Comparison of ENCODE assay signal across 14 mouse cellular contexts in the genomic region with DNA sequence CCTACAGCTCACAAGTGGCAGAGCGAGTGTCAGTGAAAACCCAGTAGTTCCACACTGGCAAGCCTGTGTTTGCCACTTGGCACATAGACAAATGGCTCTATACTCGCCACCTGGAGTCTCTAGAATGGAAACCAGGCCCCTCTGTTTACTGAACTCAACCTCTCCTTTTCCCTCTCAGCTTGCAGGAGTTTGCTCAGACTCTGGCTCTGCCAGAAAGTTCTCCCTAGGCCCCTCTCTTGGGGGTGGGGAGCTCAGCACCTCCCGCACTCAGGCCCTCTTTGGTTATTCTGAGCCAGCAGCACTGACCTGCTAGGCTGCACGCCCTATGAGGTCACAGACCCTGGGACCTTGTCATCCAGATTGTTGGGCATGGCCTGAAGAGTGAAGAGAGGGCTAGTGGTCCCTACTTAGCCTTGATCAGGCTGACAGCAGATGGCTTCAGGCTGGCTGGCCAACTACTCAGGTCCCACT. TPM values are rescaled to one million over a fixed set of nuclear protein-coding genes. Genes with fewer than 3 reads are reported as not detected.
DNase-seq lines count a peak whose midpoint lies in the region; ATAC-seq and TF ChIP-seq lines count a peak whose summit lies in the region.
"Had no signal": no experiment of that assay in that cellular context is flagged by ENCODE, and none has a peak within 500 bp of the region (broad histone marks: within the 10 kb centered on the region; RNA-seq: fewer than 3 reads in every experiment).

No protein-coding gene starts in this region.

- H3K4me1 ChIP-seq in heart, embryonic 10.5 days = peaks cover 82% of the 10 kb centered on the region
- H3K4me1 ChIP-seq in embryonic facial prominence, embryonic 10.5 days = peaks cover 56% of the 10 kb centered on the region
- peaks cover 32% of the 10 kb centered on the region for H3K4me1 ChIP-seq in lung, postnatal 0 days (ENCODE audit: insufficient read depth, low read depth, low read length)
- peaks cover 18% of the 10 kb centered on the region for H3K4me1 ChIP-seq in midbrain, embryonic 15.5 days

- ATAC-seq in lung, postnatal 0 days = no peak
- ATAC-seq in midbrain, embryonic 15.5 days (replicated peaks) = no peak

- peaks cover 4% of the 10 kb centered on the region; the same call in 1 of the 2 replicates for H3K36me3 ChIP-seq in heart, embryonic 10.5 days
- H3K36me3 ChIP-seq in embryonic facial prominence, embryonic 10.5 days (replicated peaks) = peaks cover 23% of the 10 kb centered on the region
- H3K36me3 ChIP-seq in lung, postnatal 0 days (ENCODE audit: insufficient read depth, low read length) = no peaks in the 10 kb centered on the region
- no peaks in the 10 kb centered on the region for H3K36me3 ChIP-seq in midbrain, embryonic 15.5 days (replicated peaks)
- H3K36me3 ChIP-seq: limb, embryonic 15.5 days had no signal

- DNase-seq in heart, embryonic 10.5 days (ENCODE audit: low spot score) = peak; percentile 73
- DNase-seq in heart, postnatal 4 days = no peak
- DNase-seq in lung, adult 18-20 months = peak; percentile 66 to 76
- DNase-seq in lung, postnatal 10 days = no peak
- no peak for DNase-seq in embryonic facial prominence, embryonic 10.5 days (ENCODE audit: low spot score)
- DNase-seq in lung, postnatal 0 days (ENCODE audit: low spot score) = no peak
- no peak for DNase-seq in left cerebral cortex, postnatal 4 days
- DNase-seq: layer of hippocampus, adult 9-11 months; thymus, postnatal 14 days had no signal

- no peak overlapping the region for H3K9ac ChIP-seq in lung, postnatal 0 days (replicated peaks; ENCODE audit: low read depth)
- H3K9ac ChIP-seq in midbrain, embryonic 15.5 days = no peak overlapping the region
- H3K9ac ChIP-seq: embryonic facial prominence, embryonic 15.5 days; limb, embryonic 15.5 days had no signal

- intact Hi-C loops in left cerebral cortex, postnatal 4 days (cut with DNase I) = no loop called here

- H3K27ac ChIP-seq in heart, embryonic 10.5 days = peak overlapping the region; percentile 69
- 0 out of 2 replicates have a peak overlapping the region, but pooled peaks have one; percentile 25 for H3K27ac ChIP-seq in embryonic facial prominence, embryonic 10.5 days (replicated peaks)
- H3K27ac ChIP-seq in lung, postnatal 0 days (ENCODE audit: low read length) = peak overlapping the region; percentile 68
- H3K27ac ChIP-seq in midbrain, embryonic 15.5 days = no peak overlapping the region
- H3K27ac ChIP-seq: embryonic facial prominence, embryonic 15.5 days; limb, embryonic 15.5 days had no signal

- no peak overlapping the region for H3K4me2 ChIP-seq in lung, postnatal 0 days (replicated peaks; ENCODE audit: low read depth, low read length)
- no peak overlapping the region for H3K4me2 ChIP-seq in midbrain, embryonic 15.5 days
- H3K4me2 ChIP-seq: embryonic facial prominence, embryonic 15.5 days; limb, embryonic 15.5 days had no signal

- no peaks in the 10 kb centered on the region for H3K9me3 ChIP-seq in heart, embryonic 10.5 days
- H3K9me3 ChIP-seq in embryonic facial prominence, embryonic 10.5 days = no peaks in the 10 kb centered on the region
- H3K9me3 ChIP-seq in lung, postnatal 0 days (ENCODE audit: low read length) = no peaks in the 10 kb centered on the region
- H3K9me3 ChIP-seq in midbrain, embryonic 15.5 days = no peaks in the 10 kb centered on the region
- H3K9me3 ChIP-seq: embryonic facial prominence, embryonic 15.5 days; limb, embryonic 15.5 days had no signal

- TF ChIP-seq EP300 in lung, postnatal 0 days (IDR thresholded peaks at IDR 0.05) = no peak

- no peak overlapping the region for H3K4me3 ChIP-seq in heart, embryonic 10.5 days
- H3K4me3 ChIP-seq in embryonic facial prominence, embryonic 10.5 days = no peak overlapping the region
- H3K4me3 ChIP-seq in lung, postnatal 0 days (ENCODE audit: low read depth, low read length) = no peak overlapping the region
- H3K4me3 ChIP-seq in midbrain, embryonic 15.5 days = no peak overlapping the region
- H3K4me3 ChIP-seq: embryonic facial prominence, embryonic 15.5 days; limb, embryonic 15.5 days had no signal

- H3K27me3 ChIP-seq in heart, embryonic 10.5 days (ENCODE audit: insufficient read depth, poor library complexity, severe bottlenecking) = no peaks in the 10 kb centered on the region
- H3K27me3 ChIP-seq in embryonic facial prominence, embryonic 10.5 days (replicated peaks; ENCODE audit: low read depth, poor library complexity, severe bottlenecking) = no peaks in the 10 kb centered on the region
- no peaks in the 10 kb centered on the region for H3K27me3 ChIP-seq in lung, postnatal 0 days (replicated peaks; ENCODE audit: insufficient read depth, low read length)
- H3K27me3 ChIP-seq in midbrain, embryonic 15.5 days (replicated peaks) = no peaks in the 10 kb centered on the region
- H3K27me3 ChIP-seq: embryonic facial prominence, embryonic 15.5 days; limb, embryonic 15.5 days had no signal

- TF ChIP-seq CTCF in lung, postnatal 0 days (IDR thresholded peaks at IDR 0.05) = no peak

- 81% methylated on average over 4 of the region's 4 CpGs for WGBS in heart, embryonic 10.5 days
- WGBS in embryonic facial prominence, embryonic 10.5 days = 90% methylated on average over 4 of the region's 4 CpGs
- WGBS in lung, postnatal 0 days = 41% methylated on average over 4 of the region's 4 CpGs
- 85% methylated on average over 4 of the region's 4 CpGs for WGBS in midbrain, embryonic 15.5 days

RNA-seq across cellular contexts. Expression of a gene that starts 9.7 kb away (rescaled TPM):
- 1.9 and 3.0 TPM in 2 replicates for polyA plus RNA-seq in heart, embryonic 10.5 days (2016; fragmentation: Nextera tagmentation; extraction: Ambion mirVana)
- not detected for total RNA-seq in heart, postnatal 4 days (2021)
- polyA plus RNA-seq in embryonic facial prominence, embryonic 10.5 days (2016; fragmentation: Nextera tagmentation; extraction: Ambion mirVana) = 0.23 and 0.41 TPM in 2 replicates
- 0.14 and 0.35 TPM in 2 replicates for polyA plus RNA-seq in lung, postnatal 0 days (2015; fragmentation: Nextera tagmentation; extraction: Ambion mirVana)
- 0.20 and 0.31 TPM in 2 replicates for polyA plus RNA-seq in midbrain, embryonic 15.5 days (2015; fragmentation: Nextera tagmentation; extraction: Ambion mirVana)
- not detected for total RNA-seq in left cerebral cortex, postnatal 4 days (2021)

RNA-seq across cellular contexts. Expression of a gene that starts 20.5 kb away (rescaled TPM):
- 58.4 and 61.0 TPM in 2 replicates for polyA plus RNA-seq in heart, embryonic 10.5 days (2016; fragmentation: Nextera tagmentation; extraction: Ambion mirVana)
- total RNA-seq in heart, postnatal 4 days (2021) = 10 to 100 TPM; 76.6 to 80.9 TPM
- 42.1 and 45.0 TPM in 2 replicates for polyA plus RNA-seq in embryonic facial prominence, embryonic 10.5 days (2016; fragmentation: Nextera tagmentation; extraction: Ambion mirVana)
- 50.7 and 54.0 TPM in 2 replicates for polyA plus RNA-seq in lung, postnatal 0 days (2015; fragmentation: Nextera tagmentation; extraction: Ambion mirVana)
- polyA plus RNA-seq in midbrain, embryonic 15.5 days (2015; fragmentation: Nextera tagmentation; extraction: Ambion mirVana) = 32.2 and 36.1 TPM in 2 replicates
- total RNA-seq in left cerebral cortex, postnatal 4 days (2021) = 100 to 1,000 TPM; 134 to 158 TPM

RNA-seq across cellular contexts. Expression of a gene that starts 23.1 kb away (rescaled TPM):
- polyA plus RNA-seq in heart, embryonic 10.5 days (2016; fragmentation: Nextera tagmentation; extraction: Ambion mirVana) = 1,001 and 1,694 TPM in 2 replicates
- total RNA-seq in heart, postnatal 4 days (2021) = 100 to 1,000 TPM; 102 to 110 TPM
- 2,212 and 2,218 TPM in 2 replicates for polyA plus RNA-seq in embryonic facial prominence, embryonic 10.5 days (2016; fragmentation: Nextera tagmentation; extraction: Ambion mirVana)
- polyA plus RNA-seq in lung, postnatal 0 days (2015; fragmentation: Nextera tagmentation; extraction: Ambion mirVana) = 101 and 104 TPM in 2 replicates
- 132 and 158 TPM in 2 replicates for polyA plus RNA-seq in midbrain, embryonic 15.5 days (2015; fragmentation: Nextera tagmentation; extraction: Ambion mirVana)
- 10 to 100 TPM; 40.6 to 45.4 TPM for total RNA-seq in left cerebral cortex, postnatal 4 days (2021)
- total RNA-seq: monocyte, adult 5-6 weeks had no signal

RNA-seq across cellular contexts. Expression of a gene that starts 28.1 kb away (rescaled TPM):
- polyA plus RNA-seq in heart, embryonic 10.5 days (2016; fragmentation: Nextera tagmentation; extraction: Ambion mirVana) = 0.16 and 0.57 TPM in 2 replicates
- not detected for total RNA-seq in heart, postnatal 4 days (2021)
- 0.74 and 1.4 TPM in 2 replicates for polyA plus RNA-seq in embryonic facial prominence, embryonic 10.5 days (2016; fragmentation: Nextera tagmentation; extraction: Ambion mirVana)
- polyA plus RNA-seq in lung, postnatal 0 days (2015; fragmentation: Nextera tagmentation; extraction: Ambion mirVana) = 0.12 and 0.16 TPM in 2 replicates
- 0.57 and 0.66 TPM in 2 replicates for polyA plus RNA-seq in midbrain, embryonic 15.5 days (2015; fragmentation: Nextera tagmentation; extraction: Ambion mirVana)
- 10 to 100 TPM; 10.8 to 12.2 TPM for total RNA-seq in left cerebral cortex, postnatal 4 days (2021)
- total RNA-seq: monocyte, adult 5-6 weeks had no signal
- polyA plus RNA-seq: intestine, embryonic 14.5 days had no signal

Comparison
In these comparisons a context has a peak if more than half of its experiments do, and no peak if none do; other contexts are left out.
1. DNase-seq: peak in heart, embryonic 10.5 days (single experiment) and lung, adult 18-20 months (2 of 2); none in heart, postnatal 4 days (single experiment), lung, postnatal 10 days (single experiment), embryonic facial prominence, embryonic 10.5 days (single experiment), lung, postnatal 0 days (single experiment) and left cerebral cortex, postnatal 4 days (single experiment).